Mouse (Mus musculus) cerebellum, postnatal 25 days (tissue): ENCODE data around the gene Mafk.

Source experiments
- DNase-seq, 2 experiments: peaks; one replicate each; pipeline ENCODE4 v3.0.0; 2021; ENCODE audit warnings: mixed read lengths in 2 of 2

Mafk gene

DNA sequence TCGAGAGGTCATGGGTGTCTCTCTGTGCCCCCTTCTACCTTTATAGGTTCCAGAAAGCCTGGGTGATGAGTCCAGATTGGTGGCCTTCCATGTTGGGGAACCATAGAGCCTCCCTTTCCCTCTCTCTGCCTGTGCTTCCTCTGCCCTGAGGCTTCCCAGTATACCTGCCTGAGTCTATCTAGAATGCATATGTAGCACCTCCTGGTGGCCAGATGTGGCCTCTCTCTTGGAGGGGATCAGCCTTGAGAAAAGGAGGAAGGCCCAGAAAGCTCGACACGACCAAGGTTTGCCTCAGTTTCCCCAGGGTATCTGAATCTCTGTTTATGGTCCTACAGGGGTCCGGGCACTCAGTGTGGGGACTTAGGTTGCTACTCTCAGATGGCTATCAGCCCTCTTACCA is 27.5 kb downstream of the Mafk start:
- DNase-seq, result peak in 1 of 2 experiments; percentile 31

DNA sequence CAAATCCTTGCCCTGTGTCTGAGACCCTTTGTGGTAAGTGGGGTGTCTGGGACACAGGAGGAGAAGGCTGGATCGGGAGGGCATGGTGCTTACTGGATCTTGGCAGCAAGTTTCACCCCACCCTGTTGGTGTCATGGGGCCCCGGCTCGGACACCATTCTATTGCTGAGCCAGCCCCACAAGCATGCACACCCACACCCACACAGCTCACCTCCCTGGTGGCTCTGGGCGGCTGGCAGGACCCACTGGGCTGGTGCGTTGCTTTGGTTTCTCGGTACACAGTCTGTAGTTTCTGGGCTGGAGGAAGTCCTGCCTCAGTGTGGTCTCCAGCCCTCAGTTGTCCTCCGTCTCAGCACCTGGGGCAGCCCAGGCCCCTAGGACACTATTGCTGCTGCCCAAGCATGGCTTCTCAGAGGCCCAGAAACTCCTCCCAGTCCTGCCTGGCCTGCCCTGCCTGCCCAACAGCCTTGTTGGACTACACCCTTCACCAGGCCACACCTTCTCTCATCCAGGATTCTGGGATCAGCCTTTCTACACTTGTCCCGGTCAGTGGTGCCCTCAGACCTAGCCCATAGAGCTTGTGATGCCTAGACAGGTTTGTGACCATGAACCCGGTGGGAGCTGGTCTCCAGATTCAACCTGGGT is 28.3 kb downstream of the Mafk start, which contains the start of gene Tmem184a:
Gene Tmem184a, minus strand, starts transcription at position 380 of the 644 bp plus-strand sequence.
- no peak for DNase-seq

DNA sequence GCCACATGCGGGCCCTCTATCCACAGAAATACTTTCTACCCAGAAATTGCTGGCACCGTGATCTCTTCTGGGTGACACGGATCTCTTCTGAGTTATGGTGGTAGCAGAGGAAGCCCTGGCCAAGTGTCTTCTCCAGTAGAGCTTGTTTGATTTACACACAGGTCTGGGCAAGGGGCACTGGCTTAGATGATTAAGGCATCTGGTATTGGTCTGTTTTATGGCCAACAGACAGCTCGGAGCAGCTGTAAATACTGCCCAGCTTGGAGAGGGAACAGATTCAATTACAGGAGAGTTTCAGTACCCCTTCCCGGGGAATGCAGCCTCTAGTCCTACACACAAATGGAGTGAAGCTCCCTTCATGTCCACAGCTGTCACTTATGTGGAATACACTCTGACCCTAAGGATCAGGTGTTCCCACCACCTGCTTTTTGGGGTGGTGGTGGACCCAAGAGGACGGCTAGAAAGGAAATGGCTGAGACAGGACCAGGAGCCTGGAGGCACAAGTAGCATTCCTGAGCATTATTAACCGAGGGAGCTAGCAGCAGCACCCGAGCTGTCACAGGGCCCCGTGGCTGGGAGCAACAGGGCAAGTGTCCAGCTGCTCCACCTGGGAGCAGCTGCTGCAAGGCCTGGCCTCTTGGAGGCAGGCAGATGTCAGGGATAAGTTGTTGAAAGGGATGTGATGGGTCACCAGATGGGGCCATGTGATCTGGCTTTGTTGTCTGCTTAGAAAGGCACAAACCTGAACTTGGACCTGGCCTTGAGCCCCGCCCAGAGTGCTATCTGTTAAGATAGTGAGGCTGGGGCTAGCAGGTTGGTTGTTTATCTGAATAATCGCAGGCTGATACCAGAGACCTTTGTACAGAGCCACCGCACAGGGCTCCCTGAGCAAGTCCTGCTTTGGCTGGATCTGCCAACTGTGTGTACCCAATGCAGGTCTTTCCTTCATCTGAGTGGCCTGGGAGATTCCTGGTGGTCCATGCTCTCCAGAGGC is 30.4 kb downstream of the Mafk start:
- DNase-seq, result no peak

DNA sequence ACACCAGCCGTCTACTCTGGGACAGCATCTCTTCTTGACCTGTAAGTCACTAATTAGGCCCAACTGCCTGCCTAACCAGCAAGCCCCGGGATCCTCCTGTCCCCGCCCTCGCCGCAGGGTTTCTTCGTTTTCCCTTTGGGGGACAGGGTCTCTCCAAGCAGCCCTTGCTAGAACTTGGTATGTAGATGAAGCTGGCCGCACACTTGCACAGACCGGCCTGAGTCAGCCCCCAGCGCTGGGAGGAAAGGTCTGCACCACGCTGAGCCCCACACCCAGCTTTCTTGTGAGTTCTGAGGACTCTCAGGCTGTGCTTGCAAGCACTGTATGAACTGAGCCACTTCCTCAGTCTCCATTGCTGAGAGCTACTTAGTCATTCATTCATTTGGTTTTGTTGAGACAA is 33.2 kb downstream of the Mafk start:
- DNase-seq, result no peak

DNA sequence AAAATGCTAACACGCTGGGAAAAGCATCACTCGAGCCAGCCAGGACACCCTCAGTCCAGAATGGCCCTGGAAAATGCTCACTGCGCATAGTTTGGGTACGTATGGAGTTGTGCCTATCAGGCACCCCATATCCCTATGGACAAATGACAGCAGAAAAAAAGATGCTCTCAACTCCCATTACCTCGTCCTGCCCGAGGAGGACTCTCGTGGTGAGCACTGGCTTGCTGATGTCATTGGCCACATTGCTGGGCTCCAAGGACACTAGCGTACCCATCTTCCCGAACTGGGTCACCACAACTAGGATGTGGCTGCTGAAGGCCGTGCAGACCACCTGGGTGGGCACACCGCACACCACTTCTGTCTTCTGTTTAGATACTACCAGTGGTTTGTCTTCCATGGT is 34.6 kb downstream of the Mafk start:
- DNase-seq, result no peak

DNA sequence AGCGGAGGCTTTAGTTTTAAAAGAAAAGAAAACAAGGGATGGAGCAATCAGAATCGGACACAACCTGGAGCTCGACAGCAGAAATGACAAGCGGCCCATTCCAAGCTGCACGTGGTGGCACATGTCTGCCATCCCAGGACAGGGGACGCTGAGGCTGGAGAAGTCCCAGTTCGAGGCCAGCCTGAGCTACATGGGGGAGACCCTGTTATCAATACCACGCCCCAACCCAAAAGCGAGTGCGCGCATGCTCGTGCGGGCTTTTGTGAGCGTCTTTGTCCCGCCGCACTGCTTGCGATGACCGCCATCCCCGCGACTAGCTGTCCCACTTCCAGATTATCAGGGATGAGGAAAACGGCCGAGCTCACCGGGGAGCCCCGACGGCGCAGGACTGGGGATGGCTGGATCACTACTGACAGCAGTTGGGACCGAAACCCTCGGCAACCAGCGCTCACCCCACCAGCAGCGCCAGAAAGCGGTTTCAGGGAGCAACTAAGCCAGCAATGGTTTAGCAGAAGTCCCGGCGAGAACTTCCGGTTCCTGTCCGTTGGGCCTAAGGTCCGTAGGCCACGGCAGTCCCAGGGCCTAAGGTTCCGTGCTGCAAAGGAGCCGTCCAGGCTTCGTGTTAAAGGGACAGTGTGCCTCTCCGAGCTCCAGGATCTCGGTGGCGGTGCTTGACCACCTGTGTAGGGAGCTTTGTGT is 35.2 kb downstream of the Mafk start, which contains the start of the genes Gm26938 and Psmg3:
Gene Gm26938, minus strand, starts transcription at position 51 of the 699 bp plus-strand sequence.
Gene Psmg3, minus strand, starts transcription at position 529 of the 699 bp plus-strand sequence.
- peak; percentile 92 to 97 for DNase-seq

DNA sequence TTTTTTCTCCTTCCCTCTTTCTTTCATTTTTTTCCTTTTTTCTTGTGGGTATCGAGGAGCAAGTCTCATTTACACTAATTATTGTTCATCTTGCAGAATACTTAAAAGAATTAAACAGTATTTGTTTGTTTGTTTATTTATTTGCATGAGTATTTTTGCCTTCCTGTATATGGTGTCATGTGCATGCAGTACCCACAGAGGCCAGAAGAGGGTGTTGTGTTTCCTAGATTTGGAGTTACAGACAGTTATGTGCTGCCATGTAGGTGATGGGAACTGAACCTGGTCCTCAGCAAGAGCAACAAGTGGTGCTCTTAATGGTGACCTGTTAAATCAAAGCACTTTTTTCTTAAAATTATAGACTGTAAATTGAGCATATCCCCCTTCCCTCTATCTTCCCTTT is 36.3 kb downstream of the Mafk start:
- DNase-seq, result peak in 1 of 2 experiments; percentile 26

DNA sequence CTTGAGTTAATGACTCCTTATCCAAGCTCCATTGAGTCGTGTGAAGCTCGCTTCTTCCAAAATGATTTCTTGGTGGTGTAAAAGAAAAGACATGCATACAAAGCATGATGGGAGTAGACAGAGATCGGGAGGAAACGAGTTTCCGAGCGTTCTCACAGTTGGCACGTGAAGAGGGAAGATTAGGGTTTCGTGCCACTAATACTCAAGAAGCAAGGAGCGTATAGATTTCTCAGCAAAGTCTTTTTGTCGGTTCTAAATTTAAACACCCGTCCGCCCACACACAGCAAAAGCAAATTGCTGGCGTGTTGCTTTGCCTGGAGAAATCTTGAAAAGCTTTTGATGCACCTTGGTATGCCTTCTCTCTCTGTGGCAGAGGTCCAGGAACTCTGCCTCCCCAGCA is 38.1 kb downstream of the Mafk start:
- DNase-seq, result no peak

DNA sequence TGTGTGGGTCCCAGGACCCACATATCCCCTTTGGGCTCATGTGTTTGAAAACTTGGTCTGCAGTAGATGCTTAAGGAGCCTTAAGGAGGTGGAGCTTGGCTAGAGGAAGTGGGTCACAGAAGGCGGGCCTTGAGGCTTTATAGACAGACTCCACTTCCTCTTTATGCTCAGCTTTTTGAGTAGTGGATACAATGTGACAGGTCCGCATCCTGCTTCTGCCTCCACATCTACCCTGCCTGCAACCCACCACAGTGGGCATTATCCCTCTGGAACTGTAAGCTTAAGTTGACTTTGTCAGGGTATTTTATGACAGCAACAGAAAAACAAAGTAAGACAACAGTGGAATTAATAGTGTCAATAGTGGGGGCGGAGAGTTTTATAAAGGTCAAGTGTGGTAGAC is 39.4 kb downstream of the Mafk start:
- DNase-seq, result no peak

DNA sequence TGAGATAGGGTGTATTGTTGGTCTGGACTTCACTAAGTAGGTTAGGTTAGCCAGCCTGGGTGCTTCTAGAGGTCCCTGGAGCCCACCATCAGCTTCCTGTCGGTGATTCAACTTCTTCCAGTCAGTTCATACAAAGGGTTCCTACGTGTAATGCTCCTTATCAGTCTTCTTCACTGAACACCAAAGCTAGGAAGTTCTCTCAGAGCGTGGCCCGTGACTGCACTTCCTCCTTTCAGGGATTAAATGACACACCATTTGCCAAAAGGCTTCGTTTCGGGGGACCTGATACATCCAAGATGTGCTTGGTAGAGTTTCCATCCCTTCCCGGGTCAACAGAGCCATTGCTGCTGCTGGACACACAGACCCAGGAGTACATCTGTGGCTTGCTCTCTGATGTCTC is 40.8 kb downstream of the Mafk start:
- DNase-seq, result no peak

DNA sequence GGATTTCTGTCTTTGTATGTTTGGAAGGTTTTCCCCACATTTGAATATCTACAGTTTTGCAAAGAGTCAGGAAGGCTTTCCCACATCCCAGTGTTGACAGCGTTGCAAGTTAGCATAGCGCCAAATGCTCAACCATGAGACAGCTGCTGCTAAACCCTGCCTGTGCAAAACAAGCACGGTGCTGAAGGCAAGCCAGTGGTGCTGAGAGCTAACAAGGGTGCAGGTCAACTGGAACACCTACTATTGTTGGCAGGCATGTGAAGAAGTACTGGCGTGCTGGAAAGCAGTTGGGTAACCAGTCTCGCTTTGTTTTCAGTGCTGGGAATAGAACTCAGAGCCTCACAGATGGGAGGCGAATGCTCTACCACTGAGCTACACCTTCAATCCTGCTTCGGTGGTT is 44.4 kb downstream of the Mafk start:
- DNase-seq, result no peak

DNA sequence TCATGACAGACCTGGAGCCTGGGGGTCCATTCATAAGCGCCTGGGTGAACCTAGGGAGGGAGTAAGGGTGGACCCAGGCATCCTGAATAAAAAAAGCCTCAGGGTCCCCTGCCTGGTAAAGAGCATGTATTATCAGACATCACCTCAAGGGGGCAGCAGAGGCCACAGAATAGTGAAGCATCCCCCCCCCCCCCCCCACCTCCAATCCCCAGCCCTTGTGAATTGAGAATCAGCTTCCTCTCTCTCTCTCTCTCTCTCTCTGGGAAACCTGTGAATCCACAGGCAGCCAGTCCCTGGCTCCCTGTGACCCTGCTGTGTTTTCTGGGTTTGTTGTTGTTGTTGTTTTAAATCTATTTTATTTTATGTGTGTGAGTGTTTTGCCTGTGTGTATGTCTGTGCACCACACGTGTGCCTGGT is 47.2 kb downstream of the Mafk start:
- peak; percentile 56 to 79 for DNase-seq

DNA sequence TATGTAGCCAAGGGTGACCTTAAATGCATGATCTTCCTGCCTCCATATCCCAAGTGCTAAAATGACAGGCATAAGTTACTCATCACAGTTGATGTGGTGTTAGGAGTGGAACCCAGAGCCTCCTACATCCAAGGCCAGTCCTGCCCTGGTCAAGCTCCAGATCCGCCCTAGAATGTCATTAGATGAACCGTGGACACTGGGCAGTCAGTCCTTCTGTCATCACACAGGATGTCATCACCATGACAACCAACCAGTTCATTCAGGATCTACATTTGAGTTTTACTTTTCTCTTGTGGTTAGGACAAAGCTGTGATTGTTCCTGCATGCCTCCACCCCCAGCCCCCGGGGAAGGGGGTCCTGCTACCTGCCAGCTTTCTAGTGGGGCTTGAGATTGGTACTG is 47.8 kb downstream of the Mafk start:
- DNase-seq, result no peak

DNA sequence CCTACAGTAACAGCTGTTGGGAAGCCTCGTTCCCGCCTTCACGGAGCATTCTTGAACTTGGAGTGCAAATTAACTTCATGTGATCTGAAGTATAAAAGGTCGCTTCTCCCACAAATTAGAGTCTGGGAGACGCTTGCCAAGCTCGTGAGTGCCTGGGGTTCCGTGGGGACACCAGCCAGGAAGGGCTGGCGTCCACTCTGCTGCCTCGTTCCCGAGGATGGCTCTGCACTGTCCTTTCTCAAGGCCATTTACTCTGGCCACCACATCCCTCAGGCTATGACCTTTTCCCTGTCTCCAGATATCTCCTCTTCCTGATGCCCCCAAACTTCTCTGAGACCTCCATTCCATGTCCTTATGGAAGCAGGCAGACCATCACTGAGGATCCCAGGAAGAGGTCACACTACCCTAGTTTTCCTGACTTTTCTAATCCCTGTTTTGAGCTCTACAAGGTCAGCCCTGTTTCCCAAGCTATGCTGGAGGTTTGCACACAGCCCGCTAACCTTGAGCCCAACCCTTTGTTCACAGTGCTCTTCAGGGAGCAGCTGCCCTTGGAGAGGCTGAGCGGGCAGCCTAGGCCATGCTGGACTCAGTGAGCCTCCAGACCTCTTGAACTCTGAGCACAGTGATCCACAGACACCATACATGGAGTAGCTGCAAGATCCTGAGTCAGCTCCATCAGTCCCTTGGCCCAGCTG is 58.5 kb downstream of the Mafk start:
- peak in 1 of 2 experiments; percentile 22 for DNase-seq
